Mouse (Mus musculus): Measurements from ENCODE around the gene Wdr19. TPM values are rescaled to one million over a fixed set of nuclear protein-coding genes. Genes with fewer than 3 reads are reported as not detected.

The Wdr19 gene
- total RNA-seq (2021) = 1 to 10 TPM; 8.5 to 10.0 TPM
- long read RNA-seq, experiment 1, partial matches to known transcripts = 3 of 3 reads
- long read RNA-seq, experiment 1, other reads (novel, unspliced or antisense) = 0 of 3 reads
- long read RNA-seq, experiment 2, full-length matches to known transcripts = 1 of 6 reads
- long read RNA-seq, experiment 2, partial matches to known transcripts = 4 of 6 reads
- long read RNA-seq, experiment 2, other reads (novel, unspliced or antisense) = 1 of 6 reads

GRCm38 (mm10) chr5:65199346-65200128 is at the start of gene Wdr19:
Gene Wdr19 (plus strand): TSS chr5:65199696.
- peak; percentile 99 for DNase-seq

DNA sequence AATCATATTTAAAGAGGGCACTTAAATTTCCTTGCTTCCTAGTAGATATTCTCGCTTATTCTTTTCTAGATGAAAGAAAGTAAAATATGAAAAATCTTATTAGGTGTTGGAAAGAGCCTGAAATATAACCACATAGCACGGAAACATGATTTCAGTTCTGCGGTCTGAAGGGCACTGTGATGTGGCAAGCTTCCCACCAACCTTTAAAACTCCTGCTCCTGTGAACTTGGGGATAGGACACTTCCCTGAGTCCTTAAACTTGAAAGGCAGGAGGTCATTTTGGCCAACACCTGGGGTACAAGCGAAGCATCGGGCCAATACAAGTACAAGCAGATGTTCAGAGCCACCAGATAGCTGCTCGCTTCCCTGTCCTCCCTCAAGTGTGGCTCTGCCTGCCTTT is 49.8 kb upstream of the Wdr19 start:
- DNase-seq = no peak

GRCm38 (mm10) chr5:65150376-65150955 is 49.0 kb upstream of the Wdr19 start:
- no peak for DNase-seq

- no peak for DNase-seq
These were observed 48.2 kb upstream of the Wdr19 start for GRCm38 (mm10) chr5:65151276-65151675.

DNA sequence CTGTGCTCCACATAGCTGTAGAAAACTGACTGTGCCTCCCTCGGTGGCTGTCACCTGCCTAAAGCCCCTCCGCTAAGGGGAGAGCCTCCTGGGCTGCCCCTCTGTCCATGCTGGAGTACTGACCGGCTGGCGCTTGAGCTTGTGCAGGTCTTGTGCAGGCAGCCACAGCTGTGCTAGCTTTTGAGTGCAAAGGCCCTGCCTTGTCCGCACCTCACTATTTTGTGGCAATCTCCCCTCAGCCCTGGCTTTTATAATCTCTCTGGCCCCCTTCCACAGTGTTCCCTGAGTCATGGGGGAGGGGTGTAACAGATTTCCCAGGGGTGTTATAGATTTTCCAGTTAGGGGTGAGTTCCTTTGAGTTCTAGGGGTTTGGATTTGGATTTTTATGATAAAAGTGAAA is 47.7 kb upstream of the Wdr19 start:
- no peak for DNase-seq

DNA sequence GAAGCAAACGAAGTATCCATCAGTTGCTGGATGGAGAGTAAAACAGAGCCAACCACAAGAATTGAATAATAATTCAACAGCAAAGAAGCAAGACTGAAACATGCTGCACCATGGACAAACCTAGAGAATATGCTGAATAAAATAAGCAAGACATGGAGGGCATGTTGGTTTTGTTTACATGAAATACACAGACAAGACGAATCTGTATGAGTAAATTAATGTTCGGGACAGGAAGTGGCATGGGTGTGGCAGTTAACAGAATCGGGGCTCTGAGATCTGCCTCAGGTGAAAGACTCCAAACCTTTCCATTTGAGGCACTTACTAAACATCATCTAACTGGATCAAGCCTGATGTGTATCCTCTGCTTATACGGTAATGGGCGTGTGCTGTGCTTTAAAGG is 45.2 kb upstream of the Wdr19 start:
- no peak for DNase-seq

DNA sequence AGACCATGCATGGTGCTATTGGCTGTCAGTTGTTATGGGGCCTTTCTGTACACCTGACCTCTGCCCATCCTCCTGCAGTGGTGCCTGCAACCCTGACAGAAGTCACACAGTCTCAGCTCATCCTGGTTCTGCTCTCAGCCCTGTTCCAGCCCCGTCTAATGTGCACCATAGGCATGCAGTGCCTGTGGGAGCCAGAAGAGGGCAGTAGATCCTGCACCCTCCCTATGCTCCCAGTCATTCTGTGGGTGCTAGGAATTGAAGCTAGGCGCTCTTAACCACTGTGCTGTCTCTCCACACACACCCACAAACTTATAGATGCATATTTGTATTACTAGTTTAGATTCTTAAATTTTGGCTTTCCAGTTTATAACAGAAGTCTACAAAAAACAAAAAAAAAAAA is 42.6 kb upstream of the Wdr19 start:
- DNase-seq = peak; percentile 38 to 61

- DNase-seq = peak; percentile 59 to 75
These were observed 41.8 kb upstream of the Wdr19 start for GRCm38 (mm10) chr5:65157412-65158381.

- no peak for DNase-seq
These were observed 40.7 kb upstream of the Wdr19 start for GRCm38 (mm10) chr5:65158696-65159305.

- no peak for DNase-seq
These were observed 36.5 kb upstream of the Wdr19 start for GRCm38 (mm10) chr5:65163001-65163400.

GRCm38 (mm10) chr5:65163489-65164092 is 35.9 kb upstream of the Wdr19 start:
- DNase-seq = no peak

DNA sequence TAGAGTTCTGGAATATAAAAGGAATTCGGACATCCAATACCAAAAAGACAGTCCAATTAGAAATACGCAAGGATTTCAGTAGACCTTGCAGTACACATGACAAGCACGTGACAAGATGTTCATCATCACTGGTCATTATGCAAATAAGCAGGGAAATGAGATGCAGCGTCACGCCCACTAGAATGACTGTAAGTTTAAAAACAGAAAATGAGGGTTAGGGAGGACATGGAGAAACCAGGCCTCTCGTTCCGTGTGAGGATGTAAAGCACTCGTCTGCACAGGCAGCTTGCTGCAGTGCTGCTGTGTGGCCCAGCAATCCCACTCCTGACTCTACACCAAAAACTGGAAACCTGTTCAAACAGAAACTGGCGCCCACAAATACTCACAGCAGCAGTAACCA is 29.3 kb upstream of the Wdr19 start:
- no peak for DNase-seq

- peak; percentile 35 to 57 for DNase-seq
These were observed 24.2 kb upstream of the Wdr19 start for GRCm38 (mm10) chr5:65175035-65175917.

DNA sequence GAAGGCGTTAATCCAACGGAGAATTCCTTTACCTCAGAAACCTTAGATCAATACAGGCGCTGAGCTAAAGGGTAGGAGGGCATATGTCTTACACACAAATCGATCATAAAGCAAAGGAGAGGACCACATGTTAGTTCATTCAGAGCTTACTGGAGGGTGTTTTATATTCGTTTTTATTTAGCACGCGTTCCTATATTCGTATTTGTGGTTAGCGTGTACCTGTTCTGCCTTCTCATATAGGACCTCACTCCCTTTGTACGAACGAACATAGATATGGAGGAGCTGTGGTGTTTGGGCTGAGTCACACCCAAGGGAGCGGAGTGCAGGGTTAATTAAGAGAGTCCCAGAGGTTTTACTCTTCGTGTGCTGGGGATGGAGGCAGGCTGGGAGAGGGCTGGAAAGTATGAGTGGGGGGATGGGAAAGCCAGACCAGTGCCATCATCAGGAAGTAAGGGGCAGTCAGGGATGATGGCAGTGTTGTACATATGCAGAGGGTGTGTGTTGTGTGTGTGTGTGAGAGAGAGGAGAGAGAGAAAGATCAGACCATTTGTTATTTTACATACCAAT is 23.5 kb upstream of the Wdr19 start:
- no peak for DNase-seq

GRCm38 (mm10) chr5:65177026-65177514 is 22.4 kb upstream of the Wdr19 start:
- DNase-seq = peak; percentile 51 to 64

DNA sequence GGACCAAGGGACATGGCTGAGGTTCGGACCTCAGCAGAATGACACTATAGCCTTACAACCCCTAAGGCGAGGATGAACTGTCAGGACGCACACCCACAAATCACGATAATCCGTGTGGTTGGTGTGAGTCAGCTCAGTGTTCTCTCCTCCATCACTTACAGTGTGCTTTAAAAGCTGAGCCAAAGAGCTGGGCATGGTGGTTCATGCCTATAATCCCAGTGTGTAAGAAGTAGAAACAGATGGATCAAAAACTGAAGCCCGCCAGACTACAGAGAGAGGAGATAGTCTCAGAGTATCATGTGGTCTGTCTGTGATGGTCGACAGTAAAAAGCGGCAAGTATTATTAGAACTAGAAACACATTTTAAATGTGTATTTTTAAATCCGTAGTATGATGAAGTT is 21.0 kb upstream of the Wdr19 start:
- DNase-seq = no peak

- DNase-seq = no peak
These were observed 18.2 kb upstream of the Wdr19 start for GRCm38 (mm10) chr5:65181160-65181793.

- no peak for DNase-seq
These were observed 17.7 kb upstream of the Wdr19 start for GRCm38 (mm10) chr5:65181794-65182169.

GRCm38 (mm10) chr5:65182268-65182667 is 17.2 kb upstream of the Wdr19 start:
- DNase-seq = no peak
